Mouse (Mus musculus) lung, embryonic 16.5 days (tissue): ENCODE measurements around the gene Phox2b. TPM values are rescaled to one million over a fixed set of nuclear protein-coding genes. Genes with fewer than 3 reads are reported as not detected.

Experiments
- ATAC-seq: fragments of 200-750 bp; cut with Nextera tagmentation; 2 replicates; pipeline ENCODE4 v1.8.0; 2017; ENCODE audit warnings: low read depth, mild to moderate bottlenecking, moderate library complexity
- H3K27ac ChIP-seq: fragments of 300-500 bp; sonication (generic); 2 replicates; pipeline ENCODE4 v1.5.1; 2014; ENCODE audit warnings: mild to moderate bottlenecking, control low read depth, low read length
- H3K27me3 ChIP-seq: fragments of 300-500 bp; sonication (generic); 2 replicates; pipeline ENCODE4 v1.6.1; 2014; ENCODE audit warnings: low read depth, low read length, mixed read lengths; ENCODE audit not compliant: control insufficient read depth, insufficient read depth
- H3K36me3 ChIP-seq: fragments of 300-500 bp; sonication (generic); 2 replicates; pipeline ENCODE4 v1.6.1; 2014; ENCODE audit warnings: low read length; ENCODE audit not compliant: control insufficient read depth, insufficient read depth
- H3K4me1 ChIP-seq: fragments of 300-500 bp; sonication (generic); replicated peaks from 2 replicates; pipeline ENCODE4 v1.6.1; 2014; ENCODE audit warnings: low read length, mixed read lengths; ENCODE audit not compliant: control insufficient read depth, insufficient read depth
- H3K4me2 ChIP-seq: fragments of 300-500 bp; sonication (generic); 2 replicates; pipeline ENCODE4 v1.6.1; 2014; ENCODE audit warnings: low read depth, low read length, control low read depth
- H3K4me3 ChIP-seq: fragments of 300-500 bp; sonication (generic); 2 replicates; pipeline ENCODE4 v1.5.1; 2014; ENCODE audit warnings: mild to moderate bottlenecking, low read length, control low read depth
- H3K9ac ChIP-seq: fragments of 300-500 bp; sonication (generic); 2 replicates; pipeline ENCODE4 v1.6.1; 2014; ENCODE audit warnings: low read length, control low read depth
- H3K9me3 ChIP-seq: fragments of 300-500 bp; sonication (generic); 2 replicates; pipeline ENCODE4 v1.6.1; 2016; ENCODE audit warnings: low read length; ENCODE audit not compliant: control insufficient read depth
- WGBS: fragments of 180-500 bp; shearing (Covaris S2); extraction: QIAGEN DNeasy Blood & Tissue Kit; methylation state at CpG from one replicate; pipeline ENCODE4 v1.1.7; 2014; 5-methylcytosine and 5-hydroxymethylcytosine counted together
- polyA plus RNA-seq: library from polyadenylated mRNA; unstranded; fragments of >200 nt; fragmentation: Nextera tagmentation; extraction: Ambion mirVana; gene quantifications from 2 replicates; pipeline ENCODE4 v1.2.1, GENCODE M21; 2015

Gene Phox2b
- polyA plus RNA-seq, 1 experiment from 2014 or later: 0.75 TPM

DNA sequence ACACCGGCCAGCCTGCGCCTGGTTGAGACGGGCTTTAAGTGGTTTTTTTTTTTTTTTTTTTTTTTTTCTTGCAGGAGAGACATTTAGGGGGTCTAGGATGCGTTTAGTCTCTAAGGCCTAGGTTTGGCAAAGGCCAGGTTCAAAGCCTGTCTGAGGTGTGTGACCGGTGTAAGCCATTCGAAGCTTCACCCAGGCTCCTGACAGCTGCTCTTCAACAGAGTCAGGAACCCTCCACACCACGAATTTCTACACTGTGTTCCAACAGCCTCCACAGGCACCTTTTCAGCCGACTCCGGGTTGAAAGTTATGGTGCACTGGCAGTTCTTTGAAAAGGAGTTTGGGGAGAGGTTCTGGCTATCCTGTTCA, 2.3 kb upstream of the Phox2b start:
- Histone ChIP-seq H3K4me2 (no peak overlapping the region), H3K9me3 (no peaks in the 10 kb centered on the region), H3K27me3 (peaks cover 81% of the 10 kb centered on the region), H3K9ac (no peak overlapping the region), H3K36me3 (no peaks in the 10 kb centered on the region), H3K27ac (no peak overlapping the region), H3K4me1 (peaks cover under 1% of the 10 kb centered on the region), H3K4me3 (no peak overlapping the region)
- 3% methylated on average over 9 of the region's 9 CpGs for WGBS
- no peak for ATAC-seq

DNA sequence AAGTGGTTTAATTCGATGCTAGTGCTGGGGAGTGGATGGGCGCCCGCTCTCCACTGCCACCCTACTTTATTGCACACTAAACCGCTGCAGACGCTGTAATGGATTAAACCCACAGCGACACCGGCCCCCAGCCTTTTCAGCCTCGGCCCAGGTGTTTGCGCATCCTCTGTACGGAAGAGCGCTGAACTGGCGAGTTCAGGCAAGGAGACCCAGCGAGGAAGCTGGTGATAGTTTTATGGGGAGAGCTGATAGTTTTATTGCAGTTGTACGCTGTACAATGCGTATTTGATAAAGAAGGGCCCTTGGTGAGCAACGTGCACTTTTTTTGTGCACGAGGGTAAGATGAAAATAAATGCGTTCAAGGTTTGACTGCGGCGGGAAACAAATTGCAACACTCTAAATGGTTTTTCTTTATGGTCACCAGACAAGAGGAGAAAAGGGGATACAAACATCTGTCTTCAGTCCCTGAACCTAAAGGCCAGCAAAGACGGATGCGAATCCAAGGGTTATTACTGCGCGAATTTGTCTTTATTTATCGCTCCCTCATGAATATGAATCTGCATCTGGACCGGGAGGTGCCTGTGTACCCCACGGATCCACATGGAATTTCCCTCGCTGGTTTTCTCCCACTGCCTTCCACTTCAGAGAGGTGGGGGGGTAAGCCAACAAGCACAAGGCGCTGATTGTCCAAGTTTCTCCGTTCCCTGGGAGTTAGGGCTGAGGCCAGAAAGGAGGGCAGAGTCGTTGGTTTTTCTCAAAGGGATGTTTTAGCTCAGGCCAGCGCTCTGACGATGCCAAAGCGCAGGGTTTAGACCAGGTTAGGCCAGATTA, 1.7 kb upstream of the Phox2b start:
- Histone ChIP-seq H3K4me2 (no peak overlapping the region), H3K27ac (no peak overlapping the region), H3K36me3 (no peaks in the 10 kb centered on the region), H3K4me1 (peaks cover 5% of the 10 kb centered on the region), H3K9me3 (no peaks in the 10 kb centered on the region), H3K27me3 (peaks cover 87% of the 10 kb centered on the region), H3K4me3 (no peak overlapping the region), H3K9ac (no peak overlapping the region)
- ATAC-seq: no peak
- WGBS: 2% methylated on average over 34 of the region's 34 CpGs

DNA sequence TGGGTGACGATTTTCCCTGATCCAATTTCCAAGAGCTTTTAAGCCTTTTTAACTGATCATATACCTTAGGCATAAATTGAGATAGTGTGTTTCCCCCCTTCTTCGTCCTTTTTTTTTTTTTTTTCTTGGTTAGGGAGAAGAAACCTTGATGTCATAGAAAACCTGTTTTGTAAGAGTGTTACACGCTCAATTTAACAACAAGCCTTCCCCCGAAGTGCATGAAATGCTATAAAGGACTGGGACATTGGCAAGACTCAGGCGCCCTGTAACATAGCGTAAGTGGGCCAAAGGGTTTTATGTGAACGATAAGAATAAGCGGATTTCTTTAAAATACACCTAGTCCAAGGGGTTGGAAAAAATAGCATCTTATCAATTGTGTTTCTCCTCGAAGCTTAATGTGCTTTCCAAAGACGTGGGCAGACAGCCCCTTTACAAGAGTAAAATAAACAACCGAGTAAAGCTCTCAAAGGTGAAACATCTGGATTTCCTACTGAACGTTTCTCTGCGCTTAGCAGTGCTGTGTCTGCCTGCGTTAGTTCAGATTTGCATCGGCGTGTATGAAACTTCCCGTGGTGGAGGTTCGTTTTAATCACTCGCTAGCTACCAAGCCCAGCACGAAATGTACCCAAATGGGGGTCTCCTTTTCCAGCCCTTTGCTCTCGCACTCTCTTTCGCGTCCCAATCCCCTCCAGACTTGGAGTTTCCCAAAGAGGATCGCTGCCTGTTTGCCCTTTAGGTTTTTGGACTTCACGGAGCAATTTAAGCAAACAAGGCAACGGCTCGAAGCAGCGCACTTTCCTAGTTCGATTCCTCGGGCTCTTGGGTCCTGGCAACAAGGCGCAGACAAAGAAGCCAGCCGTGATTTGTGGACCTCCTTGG, 531 bp upstream of the Phox2b start:
- H3K36me3 ChIP-seq: no peaks in the 10 kb centered on the region
- no peak overlapping the region for H3K4me3 ChIP-seq
- H3K4me1 ChIP-seq: peaks cover 5% of the 10 kb centered on the region
- no peak overlapping the region for H3K4me2 ChIP-seq
- 2% methylated on average over 32 of the region's 32 CpGs for WGBS
- H3K9ac ChIP-seq: no peak overlapping the region
- no peaks in the 10 kb centered on the region for H3K9me3 ChIP-seq
- peaks cover 91% of the 10 kb centered on the region for H3K27me3 ChIP-seq
- no peak for ATAC-seq
- no peak overlapping the region for H3K27ac ChIP-seq

DNA sequence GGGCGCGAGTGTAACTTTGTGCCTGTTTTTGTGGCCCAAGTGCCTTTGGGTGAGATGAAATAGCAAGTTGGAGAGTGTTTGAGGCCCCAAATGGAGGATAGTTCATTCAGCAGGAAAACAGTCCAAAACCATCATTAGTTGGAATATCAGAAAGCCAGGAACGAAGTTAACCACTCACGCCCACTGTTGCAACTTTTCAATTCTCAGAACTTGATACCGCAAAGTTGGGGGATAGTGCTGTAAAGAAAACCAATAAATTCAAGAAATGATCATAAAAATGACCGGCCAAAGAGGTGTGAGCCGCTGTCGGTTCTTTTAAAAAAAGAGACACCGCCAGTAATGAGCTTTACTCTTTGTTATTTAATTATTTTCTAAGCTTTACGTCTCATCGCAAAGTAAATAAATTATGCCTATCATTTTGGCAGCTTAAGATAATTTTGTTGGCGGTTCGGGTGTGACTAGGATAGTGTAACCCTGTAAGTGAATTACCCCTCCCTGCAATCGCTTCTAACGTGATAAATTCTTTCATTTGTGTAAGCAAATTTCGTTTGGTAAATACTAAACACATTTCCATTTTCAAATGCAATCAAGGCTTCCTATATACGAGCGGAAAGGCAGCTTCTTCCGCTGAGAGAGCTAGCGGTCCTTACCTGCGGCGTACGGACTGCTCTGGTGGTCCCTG, 909 bp downstream of the Phox2b start:
- no peaks in the 10 kb centered on the region for H3K36me3 ChIP-seq
- peaks cover 87% of the 10 kb centered on the region for H3K27me3 ChIP-seq
- no peak overlapping the region for H3K4me3 ChIP-seq
- no peak for ATAC-seq
- H3K27ac ChIP-seq: no peak overlapping the region
- H3K4me1 ChIP-seq: peaks cover 5% of the 10 kb centered on the region
- no peaks in the 10 kb centered on the region for H3K9me3 ChIP-seq
- no peak overlapping the region for H3K4me2 ChIP-seq
- H3K9ac ChIP-seq: no peak overlapping the region
- 2% methylated on average over 23 of the region's 23 CpGs for WGBS

DNA sequence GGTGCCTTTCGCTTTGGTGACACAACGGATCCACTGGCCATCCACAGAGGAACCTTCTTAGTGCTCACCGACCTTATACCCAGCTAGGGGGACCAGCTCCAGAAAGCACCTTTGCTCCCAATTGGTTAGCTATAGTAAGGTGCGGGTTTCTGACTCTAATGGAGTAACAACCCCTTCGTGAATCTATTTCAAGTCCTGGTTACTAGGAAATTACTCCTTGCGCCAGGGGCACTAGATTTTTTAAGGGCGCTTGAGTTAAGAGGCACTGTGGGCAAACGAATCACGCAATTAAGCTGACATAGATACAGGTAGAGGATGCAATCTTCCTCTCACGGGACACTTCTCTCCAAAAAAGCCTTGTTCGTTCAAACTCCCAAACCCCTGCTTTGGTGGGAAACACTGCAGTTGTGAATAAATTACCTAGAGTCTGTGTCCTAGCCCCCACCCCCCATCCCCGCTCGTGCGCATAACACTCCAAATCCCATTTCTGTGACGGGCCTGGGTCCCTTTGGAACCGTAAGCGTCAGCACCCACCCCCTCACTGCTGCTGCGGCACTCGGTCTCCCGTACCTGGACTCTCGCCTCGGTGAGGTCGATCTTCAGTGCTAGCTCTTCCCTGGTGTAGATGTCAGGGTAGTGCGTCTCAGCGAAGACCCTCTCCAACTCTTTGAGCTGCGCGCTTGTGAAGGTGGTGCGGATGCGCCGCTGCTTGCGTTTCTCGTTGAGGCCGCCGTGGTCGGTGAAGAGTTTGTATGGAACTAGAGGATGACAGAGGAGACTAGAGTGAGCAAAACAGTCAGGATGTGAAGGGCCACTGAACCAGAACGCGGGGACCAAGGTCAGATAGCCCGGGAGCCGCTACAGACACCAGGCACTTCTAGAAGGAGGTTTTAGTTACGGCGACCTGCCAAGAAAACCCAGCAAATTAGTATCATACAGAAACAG, 1.7 kb downstream of the Phox2b start:
- Histone ChIP-seq H3K4me3 (no peak overlapping the region), H3K36me3 (no peaks in the 10 kb centered on the region), H3K4me1 (peaks cover 5% of the 10 kb centered on the region), H3K9me3 (no peaks in the 10 kb centered on the region), H3K27ac (no peak overlapping the region), H3K9ac (no peak overlapping the region), H3K4me2 (no peak overlapping the region), H3K27me3 (peaks cover 87% of the 10 kb centered on the region)
- 2% methylated on average over 41 of the region's 41 CpGs for WGBS
- ATAC-seq: no peak

DNA sequence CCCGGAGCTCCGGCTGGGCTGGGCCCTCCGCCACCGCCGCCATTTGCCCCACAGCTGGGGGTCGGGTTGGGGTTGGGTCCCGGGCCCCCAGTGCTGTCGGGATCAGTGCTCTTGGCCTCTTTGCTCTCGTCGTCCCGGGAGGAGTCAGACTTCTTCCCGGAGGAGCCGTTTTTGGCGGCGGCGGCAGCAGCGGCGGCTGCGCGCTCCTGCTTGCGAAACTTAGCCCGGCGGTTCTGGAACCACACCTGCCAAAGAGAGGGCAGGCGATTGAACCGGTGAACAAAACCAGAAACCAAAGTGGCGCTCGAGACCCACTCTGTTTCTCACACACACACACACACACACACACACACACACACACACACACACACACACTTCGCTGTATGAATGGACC, 2.7 kb downstream of the Phox2b start:
- ATAC-seq: peak; percentile 20; the same call in 1 of the 2 replicates
- no peaks in the 10 kb centered on the region for H3K9me3 ChIP-seq
- peaks cover 5% of the 10 kb centered on the region for H3K4me1 ChIP-seq
- peak overlapping the region; percentile 41 for H3K4me3 ChIP-seq
- peak overlapping the region; percentile 51 for H3K4me2 ChIP-seq
- H3K27ac ChIP-seq: no peak overlapping the region
- H3K27me3 ChIP-seq: peaks cover 86% of the 10 kb centered on the region
- H3K9ac ChIP-seq: no peak overlapping the region
- H3K36me3 ChIP-seq: no peaks in the 10 kb centered on the region
- 1% methylated on average over 25 of the region's 28 CpGs for whole genome bisulfite sequencing

DNA sequence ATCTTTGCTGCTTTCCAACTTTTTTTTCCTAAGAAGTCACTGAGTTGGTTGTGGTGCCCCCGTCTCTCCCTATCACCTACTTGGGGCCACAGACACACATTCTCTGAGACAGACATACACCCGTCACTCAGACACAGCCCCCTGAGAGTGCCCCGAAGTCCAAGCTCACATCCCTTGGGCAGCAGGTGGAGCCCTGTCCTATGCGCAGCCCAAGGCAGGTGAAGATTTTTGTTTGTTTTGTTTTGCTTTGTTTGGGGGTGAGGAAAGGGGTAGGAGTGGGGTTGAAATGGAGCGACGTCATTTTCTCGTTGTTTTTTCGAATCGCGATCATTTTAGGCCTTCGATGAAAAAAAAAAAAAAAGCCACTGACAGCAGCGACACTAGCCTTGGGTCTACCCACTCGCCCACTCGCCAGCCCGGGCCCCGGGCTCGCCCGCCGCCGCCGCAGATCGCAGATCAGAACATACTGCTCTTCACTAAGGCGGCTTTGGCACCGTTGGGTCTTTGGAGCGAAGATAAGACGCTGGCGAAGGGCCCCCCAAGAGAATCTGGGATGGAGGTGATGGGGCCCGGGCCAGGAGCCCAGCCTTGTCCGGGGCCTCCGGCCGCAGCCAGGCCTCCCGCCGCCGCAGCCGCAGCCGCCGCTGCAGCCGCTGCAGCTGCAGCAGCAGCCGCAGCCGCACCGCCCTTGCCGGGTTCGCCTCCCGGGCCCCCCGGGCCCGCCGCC, 3.3 kb downstream of the Phox2b start:
- H3K4me3 ChIP-seq: peak overlapping the region; percentile 41
- no peaks in the 10 kb centered on the region for H3K9me3 ChIP-seq
- no peak for ATAC-seq
- H3K27ac ChIP-seq: no peak overlapping the region
- peak overlapping the region; percentile 51 for H3K4me2 ChIP-seq
- WGBS: 1% methylated on average over 46 of the region's 47 CpGs
- no peak overlapping the region for H3K9ac ChIP-seq
- H3K27me3 ChIP-seq: peaks cover 85% of the 10 kb centered on the region
- H3K36me3 ChIP-seq: no peaks in the 10 kb centered on the region
- H3K4me1 ChIP-seq: peaks cover 5% of the 10 kb centered on the region

DNA sequence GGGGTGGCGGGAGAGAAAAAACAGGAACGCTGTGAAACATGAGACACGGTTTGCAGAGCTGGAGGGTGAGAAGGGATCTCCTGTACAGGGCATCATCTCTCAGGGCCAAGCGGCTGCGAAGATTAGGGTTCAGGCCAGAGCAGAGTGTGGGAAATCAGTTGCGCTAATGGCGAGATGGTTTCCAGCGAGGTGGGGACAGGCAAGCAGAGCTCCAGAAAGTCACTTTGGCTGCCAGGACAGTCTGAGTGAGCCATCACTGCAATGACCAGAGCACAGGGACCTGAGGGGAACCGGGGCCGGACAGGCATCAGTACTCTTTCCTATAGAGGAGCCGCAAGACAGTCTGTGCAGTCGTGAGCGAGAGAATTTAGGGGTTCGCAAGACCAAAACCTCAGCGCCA, 3.9 kb downstream of the Phox2b start:
- 2% methylated on average over 15 of the region's 15 CpGs for WGBS

More for the DNA sequence above, 3.9 kb downstream of the Phox2b start:
- H3K36me3 ChIP-seq: no peaks in the 10 kb centered on the region
- H3K4me3 ChIP-seq: no peak overlapping the region
- no peak overlapping the region for H3K9ac ChIP-seq
- peaks cover 87% of the 10 kb centered on the region for H3K27me3 ChIP-seq
- H3K4me2 ChIP-seq: no peak overlapping the region
- ATAC-seq: no peak
- no peak overlapping the region for H3K27ac ChIP-seq
- no peaks in the 10 kb centered on the region for H3K9me3 ChIP-seq
- H3K4me1 ChIP-seq: peaks cover 5% of the 10 kb centered on the region
